Mouse (Mus musculus) CH12.LX (cell line): ENCODE data around the gene P4ha1. TPM values are rescaled to one million over a fixed set of nuclear protein-coding genes. Genes with fewer than 3 reads are reported as not detected.

Experiments used
- DNase-seq: peaks from one replicate; pipeline ENCODE4 v3.0.0-alpha.2; 2013; ENCODE audit errors: extremely low read depth
- H3K27ac ChIP-seq: 2 replicates; pipeline ENCODE4 v1.5.1; 2012; ENCODE audit warnings: low read depth, mild to moderate bottlenecking, control low read depth, moderate library complexity; ENCODE audit not compliant: insufficient read depth
- H3K27me3 ChIP-seq: replicated peaks from 2 replicates; pipeline ENCODE3; 2012; ENCODE audit warnings: inconsistent platforms
- H3K36me3 ChIP-seq, 2 experiments: replicated peaks in 1 of 2; 2 replicates each; pipeline versions ENCODE3 to v1.6.1; 2012; ENCODE audit warnings: inconsistent platforms in 1 of 2, low read length in 1 of 2, mild to moderate bottlenecking in 1 of 2, mixed read lengths in 1 of 2, moderate library complexity in 1 of 2; ENCODE audit not compliant: control insufficient read depth in 1 of 2, insufficient read depth in 1 of 2
- H3K4me1 ChIP-seq, 2 experiments: 2 replicates each; pipeline ENCODE4 v1.6.1; 2012; ENCODE audit warnings: inconsistent platforms in 1 of 2, moderate library complexity in 1 of 2; ENCODE audit not compliant: insufficient read depth in 2 of 2, control insufficient read depth in 1 of 2
- H3K4me2 ChIP-seq: 2 replicates; pipeline ENCODE4 v1.6.1; 2012; ENCODE audit warnings: low read depth, mild to moderate bottlenecking, control low read depth; ENCODE audit not compliant: poor library complexity, insufficient read depth, severe bottlenecking
- H3K4me3 ChIP-seq, 3 experiments: fragments of 150-350 bp in 1 of 3; sonication (generic) in 1 of 3; replicated peaks in 1 of 3; 2 replicates each; pipeline versions ENCODE3 to v1.5.1; 2011 to 2012; ENCODE audit warnings: low read depth in 2 of 3, low read length in 2 of 3, mild to moderate bottlenecking in 2 of 3, moderate library complexity in 2 of 3, control low read depth in 1 of 3, improper control_type of control experiment in 1 of 3, inconsistent platforms in 1 of 3, mixed read lengths in 1 of 3; ENCODE audit not compliant: poor library complexity in 1 of 3
- H3K79me2 ChIP-seq: replicated peaks from 2 replicates; pipeline ENCODE4 v1.6.1; 2012; ENCODE audit warnings: mild to moderate bottlenecking, moderate library complexity; ENCODE audit not compliant: control insufficient read depth, poor library complexity, insufficient read depth, severe bottlenecking; ENCODE audit errors: extremely low read depth
- H3K9ac ChIP-seq: 2 replicates; pipeline ENCODE4 v1.6.1; 2012; ENCODE audit warnings: low read depth, mild to moderate bottlenecking, control low read depth, moderate library complexity; ENCODE audit not compliant: insufficient read depth
- H3K9me3 ChIP-seq: replicated peaks from 2 replicates; pipeline ENCODE3; 2012; ENCODE audit warnings: low read length, inconsistent platforms, mixed read lengths
- ELF1 ChIP-seq: IDR thresholded peaks from 2 replicates; pipeline ENCODE4 v1.6.1; 2014; ENCODE audit warnings: low read depth, mild to moderate bottlenecking, inconsistent platforms, low read length, improper control_type of control experiment
- EP300 ChIP-seq: IDR thresholded peaks from 2 replicates; pipeline ENCODE4 v1.6.1; 2011; ENCODE audit warnings: low read length, improper control_type of control experiment
- GABPA ChIP-seq: IDR thresholded peaks from 2 replicates; pipeline ENCODE4 v1.6.1; 2012; ENCODE audit warnings: low read depth, low read length, improper control_type of control experiment, inconsistent platforms; ENCODE audit not compliant: insufficient replicate concordance
- HCFC1 ChIP-seq: IDR thresholded peaks from 2 replicates; pipeline ENCODE4 v1.6.1; 2012; ENCODE audit warnings: low read depth, mild to moderate bottlenecking, inconsistent platforms, low read length, improper control_type of control experiment
- KAT2A ChIP-seq: IDR thresholded peaks from 2 replicates; pipeline ENCODE4 v1.6.1; 2012; ENCODE audit warnings: low read length, improper control_type of control experiment, inconsistent platforms; ENCODE audit not compliant: insufficient replicate concordance
- MAFK ChIP-seq: IDR thresholded peaks from 2 replicates; pipeline ENCODE4 v1.6.1; 2011; ENCODE audit warnings: low read length, improper control_type of control experiment; ENCODE audit not compliant: insufficient replicate concordance
- MAX ChIP-seq: IDR thresholded peaks from 2 replicates; pipeline ENCODE4 v1.6.1; 2011; ENCODE audit warnings: low read length, improper control_type of control experiment
- MAZ ChIP-seq: IDR thresholded peaks from 2 replicates; pipeline ENCODE4 v1.6.1; 2012; ENCODE audit warnings: low read depth, mild to moderate bottlenecking, inconsistent platforms, low read length, improper control_type of control experiment, moderate library complexity
- MXI1 ChIP-seq: IDR thresholded peaks from 2 replicates; pipeline ENCODE4 v1.6.1; 2011; ENCODE audit warnings: mild to moderate bottlenecking, low read depth, low read length, improper control_type of control experiment
- MYC ChIP-seq: IDR thresholded peaks from 2 replicates; pipeline ENCODE4 v1.6.1; 2011; ENCODE audit warnings: low read depth, mild to moderate bottlenecking, improper control_type of control experiment, low read length
- NELFE ChIP-seq: IDR thresholded peaks from 2 replicates; pipeline ENCODE4 v1.6.1; 2011; ENCODE audit warnings: low read depth, low read length, improper control_type of control experiment
- NRF1 ChIP-seq: IDR thresholded peaks from 2 replicates; pipeline ENCODE4 v1.6.1; 2014; ENCODE audit warnings: low read depth, mild to moderate bottlenecking, inconsistent platforms, low read length, improper control_type of control experiment, moderate library complexity
- POLR2A ChIP-seq: IDR thresholded peaks from 2 replicates; pipeline ENCODE4 v1.6.1; 2011; ENCODE audit warnings: low read depth, mild to moderate bottlenecking, improper control_type of control experiment, low read length
- RAD21 ChIP-seq: IDR thresholded peaks from 2 replicates; pipeline ENCODE4 v1.6.1; 2011; ENCODE audit warnings: low read depth, mild to moderate bottlenecking, low read length, improper control_type of control experiment, moderate library complexity
- SIN3A ChIP-seq: IDR thresholded peaks from 2 replicates; pipeline ENCODE4 v1.6.1; 2012; ENCODE audit warnings: low read length, improper control_type of control experiment, inconsistent platforms
- SMC3 ChIP-seq: IDR thresholded peaks from 2 replicates; pipeline ENCODE4 v1.6.1; 2011; ENCODE audit warnings: low read depth, low read length, improper control_type of control experiment
- TCF12 ChIP-seq: IDR thresholded peaks from 2 replicates; pipeline ENCODE4 v1.6.1; 2014; ENCODE audit warnings: low read depth, mild to moderate bottlenecking, inconsistent platforms, low read length, improper control_type of control experiment
- USF1 ChIP-seq: IDR thresholded peaks from 2 replicates; pipeline ENCODE4 v1.6.1; 2014; ENCODE audit warnings: low read depth, mild to moderate bottlenecking, inconsistent platforms, low read length, improper control_type of control experiment
- USF2 ChIP-seq: conservative IDR thresholded peaks from 2 replicates; pipeline ENCODE4 v1.6.1; 2011; ENCODE audit warnings: low read depth, low read length, improper control_type of control experiment
- ZC3H11A ChIP-seq: IDR thresholded peaks from 2 replicates; pipeline ENCODE4 v1.6.1; 2012; ENCODE audit warnings: low read depth, mild to moderate bottlenecking, inconsistent platforms, low read length, improper control_type of control experiment
- ZKSCAN1 ChIP-seq: IDR thresholded peaks from 2 replicates; pipeline ENCODE4 v1.6.1; 2012; ENCODE audit warnings: low read depth, inconsistent platforms, low read length, improper control_type of control experiment, borderline replicate concordance
- ZMIZ1 ChIP-seq: IDR thresholded peaks from 2 replicates; pipeline ENCODE4 v1.6.1; 2012; ENCODE audit warnings: low read depth, mild to moderate bottlenecking, inconsistent platforms, low read length, improper control_type of control experiment
- ZNF384 ChIP-seq: IDR thresholded peaks from 2 replicates; pipeline ENCODE4 v1.6.1; 2012; ENCODE audit warnings: low read depth, low read length, improper control_type of control experiment, inconsistent platforms
- dilution Hi-C: fragments of 300-500 bp; cut with MboI; formaldehyde crosslinking; loops from 2 replicates; pipeline ENCODE4 v1.14.3; 2020; ENCODE audit warnings: low sequenced_read_pairs; ENCODE audit not compliant: extremely low pct_unique_long_range_greater_than_20kb, extremely low pct_ligation_motif_present
- in situ Hi-C: fragments of 300-500 bp; cut with MboI; formaldehyde crosslinking; loops from 3 replicates; pipeline ENCODE4 v1.14.3; 2019; ENCODE audit warnings: low sequenced_read_pairs, low pct_ligation_motif_present, low pct_unique_long_range_greater_than_20kb, mixed read lengths
- polyA plus RNA-seq: library from polyadenylated mRNA; unstranded; fragments of >175 nt; gene quantifications from 2 replicates; pipeline ENCODE4 v1.2.1, GENCODE M21; 2012; ENCODE audit warnings: low read depth; ENCODE audit not compliant: insufficient read length
- total RNA-seq, 2 experiments: library from RNA; depleted of rRNA; stranded (reverse); fragments of 300-350 nt in 1 of 2; fragments of >200 nt in 1 of 2; gene quantifications; 2 replicates each; pipeline ENCODE4 v1.2.3; 2012 to 2014

The P4ha1 gene
- total and polyA plus RNA-seq, 3 experiments = 38.4 to 138 (median 87.2) TPM

DNA sequence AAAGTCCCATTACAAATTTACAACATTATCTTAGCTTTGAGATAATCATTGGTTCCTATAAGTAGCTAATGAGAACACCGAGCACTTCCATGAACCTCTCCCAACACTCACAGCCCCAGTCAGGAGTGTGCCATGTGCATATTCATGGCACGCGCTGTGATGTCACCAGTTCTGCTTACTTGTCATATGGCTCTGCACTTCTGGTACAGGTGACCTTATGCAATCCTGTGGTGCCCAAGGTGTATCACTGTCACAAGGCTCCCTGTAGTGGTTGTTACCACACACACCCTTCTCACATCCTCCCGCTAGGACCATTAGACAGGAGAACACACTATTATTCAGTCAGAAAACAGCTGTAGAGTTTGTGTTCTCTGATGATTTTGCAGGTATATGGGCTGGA lies 43.6 kb downstream of the P4ha1 start:
- no peaks in the 10 kb centered on the region for H3K9me3 ChIP-seq
- DNase-seq = no peak
- H3K4me2 ChIP-seq = no peak overlapping the region
- dilution Hi-C loops = no loop called here
- TF ChIP-seq MYC = no peak
- TF ChIP-seq TCF12 = no peak
- no peak for TF ChIP-seq SMC3
- no peak for TF ChIP-seq NRF1
- TF ChIP-seq USF2 = no peak
- TF ChIP-seq NELFE = no peak
- no peak for TF ChIP-seq MAZ
- no peak for TF ChIP-seq ZNF384
- no peak for TF ChIP-seq MXI1
- TF ChIP-seq GABPA = no peak
- TF ChIP-seq USF1 = no peak
- TF ChIP-seq RAD21 = no peak
- no peak overlapping the region for H3K9ac ChIP-seq
- H3K27ac ChIP-seq = no peak overlapping the region
- in situ Hi-C loops = no loop called here
- H3K4me3 ChIP-seq = no peak overlapping the region
- H3K4me1 ChIP-seq = peaks cover 6 to 12% of the 10 kb centered on the region in 2 experiments
- no peaks in the 10 kb centered on the region for H3K79me2 ChIP-seq
- H3K36me3 ChIP-seq = peaks cover 76 to 97% of the 10 kb centered on the region in 2 experiments
- H3K27me3 ChIP-seq = no peaks in the 10 kb centered on the region

DNA sequence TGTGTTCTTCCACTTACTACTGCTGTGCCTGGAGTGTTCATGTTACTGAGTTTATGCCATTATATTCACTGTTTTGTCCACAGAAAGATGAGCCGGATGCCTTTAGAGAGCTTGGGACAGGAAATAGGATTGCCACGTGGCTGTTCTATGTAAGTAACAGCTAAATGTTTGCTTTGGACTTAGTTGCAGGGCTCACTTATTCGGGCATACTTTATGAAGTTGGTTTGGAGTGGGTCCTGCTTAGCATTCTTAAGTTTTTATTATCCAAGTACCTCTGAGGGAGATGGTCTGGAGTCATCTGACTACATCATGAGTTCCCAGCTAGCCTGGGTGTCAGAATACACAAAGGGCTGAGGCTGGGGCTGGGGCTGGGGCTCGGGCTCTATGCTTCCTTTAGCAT lies 44.1 kb downstream of the P4ha1 start:
- TF ChIP-seq GABPA (no peak), ELF1 (no peak), ZKSCAN1 (no peak), HCFC1 (no peak), ZMIZ1 (no peak), MYC (no peak), USF1 (no peak), EP300 (no peak), MAZ (no peak), TCF12 (no peak), RAD21 (no peak), MAX (no peak), POLR2A (no peak), KAT2A (no peak), MAFK (no peak), SIN3A (no peak), ZC3H11A (no peak)
- Histone ChIP-seq H3K4me2 (no peak overlapping the region), H3K36me3 (peaks cover 74 to 97% of the 10 kb centered on the region in 2 experiments), H3K9me3 (no peaks in the 10 kb centered on the region), H3K9ac (no peak overlapping the region), H3K27me3 (no peaks in the 10 kb centered on the region), H3K4me1 (peaks cover 6 to 12% of the 10 kb centered on the region in 2 experiments), H3K4me3 (no peak overlapping the region), H3K27ac (no peak overlapping the region), H3K79me2 (no peaks in the 10 kb centered on the region)
- dilution Hi-C loops = no loop called here
- in situ Hi-C loops = no loop called here
- no peak for DNase-seq
